Mouse (Mus musculus) forebrain, embryonic 14.5 days (tissue): Measurements from ENCODE around the gene Exosc5. TPM values are rescaled to one million over a fixed set of nuclear protein-coding genes. Genes with fewer than 3 reads are reported as not detected.

Experiments
- ATAC-seq: fragments of 200-750 bp; cut with Nextera tagmentation; 2 replicates; pipeline ENCODE4 v1.8.0; 2017; ENCODE audit warnings: mild to moderate bottlenecking, moderate library complexity
- DNase-seq: peaks from one replicate; pipeline ENCODE4 v3.0.0-alpha.2; 2015; ENCODE audit warnings: low spot score
- H3K27ac ChIP-seq: fragments of 300-500 bp; sonication (generic); 2 replicates; pipeline ENCODE4 v1.5.1; 2014; ENCODE audit warnings: low read depth, mild to moderate bottlenecking, control low read depth, low read length, moderate library complexity
- H3K27me3 ChIP-seq: fragments of 300-500 bp; sonication (generic); replicated peaks from 2 replicates; pipeline ENCODE4 v1.6.1; 2014; ENCODE audit warnings: low read length, control low read depth, mixed read lengths; ENCODE audit not compliant: control insufficient read depth, insufficient read depth
- H3K36me3 ChIP-seq: fragments of 300-500 bp; sonication (generic); 2 replicates; pipeline ENCODE4 v1.6.1; 2014; ENCODE audit warnings: low read length, control low read depth; ENCODE audit not compliant: control insufficient read depth, insufficient read depth
- H3K4me1 ChIP-seq: fragments of 300-500 bp; sonication (generic); 2 replicates; pipeline ENCODE4 v1.6.1; 2014; ENCODE audit warnings: antibody characterized with exemption, low read length, control low read depth; ENCODE audit not compliant: control insufficient read depth, insufficient read depth
- H3K4me2 ChIP-seq: fragments of 300-500 bp; sonication (generic); 2 replicates; pipeline ENCODE4 v1.6.1; 2014; ENCODE audit warnings: mild to moderate bottlenecking, control low read depth, low read length
- H3K4me3 ChIP-seq: fragments of 300-500 bp; sonication (generic); 2 replicates; pipeline ENCODE4 v1.5.1; 2014; ENCODE audit warnings: low read depth, low read length, control low read depth
- H3K9ac ChIP-seq: fragments of 300-500 bp; sonication (generic); 2 replicates; pipeline ENCODE4 v1.6.1; 2014; ENCODE audit warnings: mild to moderate bottlenecking, low read length, control low read depth, moderate library complexity
- H3K9me3 ChIP-seq: fragments of 300-500 bp; sonication (generic); replicated peaks from 2 replicates; pipeline ENCODE4 v1.6.1; 2016; ENCODE audit warnings: low read length, control low read depth, mixed read lengths; ENCODE audit not compliant: control insufficient read depth
- WGBS: fragments of 180-500 bp; shearing (Covaris S2); extraction: QIAGEN DNeasy Blood & Tissue Kit; methylation state at CpG from one replicate; pipeline ENCODE4 v1.1.7; 2014; 5-methylcytosine and 5-hydroxymethylcytosine counted together
- polyA plus RNA-seq: library from polyadenylated mRNA; unstranded; fragments of >200 nt; fragmentation: Nextera tagmentation; extraction: Ambion mirVana; gene quantifications from 2 replicates; pipeline ENCODE4 v1.2.1, GENCODE M21; 2014

Gene Exosc5
- polyA plus RNA-seq, 1 experiment from 2014 or later = 53.9 TPM

GRCm38 (mm10) chr7:25687811-25688401, 28.9 kb downstream of the Exosc5 start:
- ATAC-seq (no peak), DNase-seq (no peak)
- Histone ChIP-seq H3K27ac (no peak overlapping the region), H3K9ac (peak overlapping the region; percentile 37; the same call in 1 of the 2 replicates), H3K9me3 (no peaks in the 10 kb centered on the region), H3K36me3 (0 out of 2 replicates have a peak, but pooled peaks cover 3% of the 10 kb centered on the region), H3K27me3 (peaks cover 53% of the 10 kb centered on the region), H3K4me3 (peak overlapping the region; percentile 39), H3K4me2 (peak overlapping the region; percentile 59), H3K4me1 (peaks cover 16% of the 10 kb centered on the region)
- under 1% methylated on average over 47 of the region's 47 CpGs for WGBS

GRCm38 (mm10) chr7:25688810-25689586, 30.0 kb downstream of the Exosc5 start:
- peaks cover 53% of the 10 kb centered on the region for H3K27me3 ChIP-seq
- peaks cover 16% of the 10 kb centered on the region for H3K4me1 ChIP-seq
- peak overlapping the region; percentile 39 for H3K4me3 ChIP-seq
- no peak for ATAC-seq
- H3K9ac ChIP-seq = peak overlapping the region; percentile 45; the same call in 1 of the 2 replicates
- H3K36me3 ChIP-seq = no peaks in the 10 kb centered on the region
- no peaks in the 10 kb centered on the region for H3K9me3 ChIP-seq
- WGBS = 2% methylated on average over 52 of the region's 52 CpGs
- H3K27ac ChIP-seq = no peak overlapping the region
- DNase-seq = no peak
- peak overlapping the region; percentile 59 for H3K4me2 ChIP-seq

- Histone ChIP-seq H3K36me3 (no peaks in the 10 kb centered on the region), H3K4me3 (peak overlapping the region; percentile 39), H3K9ac (no peak overlapping the region), H3K9me3 (no peaks in the 10 kb centered on the region), H3K27ac (no peak overlapping the region), H3K4me1 (peaks cover 16% of the 10 kb centered on the region), H3K4me2 (peak overlapping the region; percentile 59), H3K27me3 (peaks cover 53% of the 10 kb centered on the region)
- 10% methylated on average over 12 of the region's 12 CpGs for WGBS
- ATAC-seq (no peak), DNase-seq (no peak)
Observed at GRCm38 (mm10) chr7:25689603-25690021, 30.6 kb downstream of the Exosc5 start.

GRCm38 (mm10) chr7:25690051-25690450, 31.1 kb downstream of the Exosc5 start:
- peaks cover 53% of the 10 kb centered on the region for H3K27me3 ChIP-seq

GRCm38 (mm10) chr7:25694104-25694503, 35.1 kb downstream of the Exosc5 start:
- WGBS = 41% methylated on average over 8 of the region's 8 CpGs
- Histone ChIP-seq H3K4me1 (0 out of 2 replicates have a peak, but pooled peaks cover 2% of the 10 kb centered on the region), H3K4me3 (no peak overlapping the region), H3K27ac (no peak overlapping the region), H3K4me2 (no peak overlapping the region), H3K9ac (no peak overlapping the region), H3K27me3 (peaks cover 19% of the 10 kb centered on the region), H3K36me3 (no peaks in the 10 kb centered on the region), H3K9me3 (no peaks in the 10 kb centered on the region)
- no peak for DNase-seq
- ATAC-seq = no peak

More at GRCm38 (mm10) chr7:25690051-25690450, 31.1 kb downstream of the Exosc5 start:
- Histone ChIP-seq H3K27ac (no peak overlapping the region), H3K4me2 (no peak overlapping the region), H3K36me3 (no peaks in the 10 kb centered on the region), H3K9ac (no peak overlapping the region), H3K4me3 (no peak overlapping the region), H3K9me3 (no peaks in the 10 kb centered on the region), H3K4me1 (peaks cover 16% of the 10 kb centered on the region)
- DNase-seq = no peak
- no peak for ATAC-seq
- 27% methylated on average over 5 of the region's 5 CpGs for WGBS

- no peak for ATAC-seq
- H3K36me3 ChIP-seq = no peaks in the 10 kb centered on the region
- no peak for DNase-seq
- H3K27me3 ChIP-seq = peaks cover 9% of the 10 kb centered on the region; the same call in 1 of the 2 replicates
- H3K4me3 ChIP-seq = no peak overlapping the region
- no peak overlapping the region for H3K4me2 ChIP-seq
- 60% methylated on average over 13 of the region's 13 CpGs for WGBS
- H3K9me3 ChIP-seq = no peaks in the 10 kb centered on the region
- no peak overlapping the region for H3K9ac ChIP-seq
- H3K4me1 ChIP-seq = 0 out of 2 replicates have a peak, but pooled peaks cover 3% of the 10 kb centered on the region
- no peak overlapping the region for H3K27ac ChIP-seq
Observed at GRCm38 (mm10) chr7:25699851-25700250, 40.9 kb downstream of the Exosc5 start.

GRCm38 (mm10) chr7:25700732-25701131, 41.8 kb downstream of the Exosc5 start:
- no peaks in the 10 kb centered on the region for H3K36me3 ChIP-seq

GRCm38 (mm10) chr7:25702350-25702749, 43.4 kb downstream of the Exosc5 start:
- H3K4me3 ChIP-seq = no peak overlapping the region
- 0 out of 2 replicates have a peak, but pooled peaks cover 3% of the 10 kb centered on the region for H3K4me1 ChIP-seq
- ATAC-seq (no peak), DNase-seq (no peak)
- WGBS = 91% methylated on average over 2 of the region's 2 CpGs
- no peaks in the 10 kb centered on the region for H3K9me3 ChIP-seq
- H3K36me3 ChIP-seq = no peaks in the 10 kb centered on the region
- no peak overlapping the region for H3K9ac ChIP-seq
- peaks cover 9% of the 10 kb centered on the region; the same call in 1 of the 2 replicates for H3K27me3 ChIP-seq
- no peak overlapping the region for H3K4me2 ChIP-seq
- H3K27ac ChIP-seq = no peak overlapping the region

More at GRCm38 (mm10) chr7:25700732-25701131, 41.8 kb downstream of the Exosc5 start:
- no peak overlapping the region for H3K4me2 ChIP-seq
- ATAC-seq (no peak), DNase-seq (no peak)
- no peak overlapping the region for H3K4me3 ChIP-seq
- WGBS = 75% methylated on average over 12 of the region's 12 CpGs
- H3K9me3 ChIP-seq = no peaks in the 10 kb centered on the region
- no peak overlapping the region for H3K27ac ChIP-seq
- H3K4me1 ChIP-seq = 0 out of 2 replicates have a peak, but pooled peaks cover 3% of the 10 kb centered on the region
- peaks cover 9% of the 10 kb centered on the region; the same call in 1 of the 2 replicates for H3K27me3 ChIP-seq
- H3K9ac ChIP-seq = no peak overlapping the region
